Mouse (Mus musculus): ENCODE results near the gene Nf2. TPM values are rescaled to one million over a fixed set of nuclear protein-coding genes. Genes with fewer than 3 reads are reported as not detected.

The Nf2 gene
- 10 to 100 TPM; 48.8 to 48.9 TPM for total RNA-seq (2023)

GRCm38 (mm10) chr11:4849258-4849943, at the start of gene Nf2:
TSS of gene Nf2 (minus strand) at chr11:4849536.

GRCm38 (mm10) chr11:4894848-4895816, 45.8 kb upstream of the Nf2 start, which contains the start of gene Thoc5:
TSS of gene Thoc5 (plus strand) at chr11:4895320.

GRCm38 (mm10) chr11:4873755-4874475, 24.6 kb upstream of the Nf2 start, which contains the start of gene Nipsnap1:
TSS of gene Nipsnap1 (plus strand) at chr11:4873951.

GRCm38 (mm10) chr11:4746733-4747132, 102.6 kb downstream of the Nf2 start, which contains the start of gene Cabp7:
TSS of gene Cabp7 (minus strand) at chr11:4746778.

Other genes starting within 250 kb of the Nf2 start
- gene Gm11032, start 229.5 kb downstream of the Nf2 start, total RNA-seq (2023) = not detected
- gene Ascc2, start 211.8 kb downstream of the Nf2 start, total RNA-seq (2023) = 10 to 100 TPM; 20.7 to 22.8 TPM
- 100 to 1,000 TPM in 1 of 2 experiments, 10 to 100 TPM in 1; 91.6 to 112 TPM for gene Uqcr10, start 145.2 kb downstream of the Nf2 start, total RNA-seq (2023)
- 10 to 100 TPM; 28.9 to 31.0 TPM for gene Zmat5, start 144.9 kb downstream of the Nf2 start, total RNA-seq (2023)
- gene Cabp7, start 102.8 kb downstream of the Nf2 start, total RNA-seq (2023) = not detected
- gene Nipsnap1, start 24.4 kb upstream of the Nf2 start, total RNA-seq (2023) = 10 to 100 TPM; 19.4 to 23.3 TPM
- gene Thoc5, start 45.8 kb upstream of the Nf2 start, total RNA-seq (2023) = 10 to 100 TPM; 45.5 to 47.2 TPM
- under 1 TPM; 0.18 to 0.26 TPM for gene Nefh, start 98.5 kb upstream of the Nf2 start, total RNA-seq (2023)
- 100 to 1,000 TPM; 114 to 126 TPM for gene Ap1b1, start 137.3 kb upstream of the Nf2 start, total RNA-seq (2023)
- gene Rasl10a, start 208.6 kb upstream of the Nf2 start, total RNA-seq (2023) = 1 to 10 TPM; 4.9 to 6.2 TPM
- gene Gas2l1, start 215.8 kb upstream of the Nf2 start, total RNA-seq (2023) = 1 to 10 TPM in 1 of 2 experiments, under 1 TPM in 1; 0.75 to 1.0 TPM
- 1 to 10 TPM; 7.2 to 8.8 TPM for gene Rhbdd3, start 249.4 kb upstream of the Nf2 start, total RNA-seq (2023)
- gene Ewsr1, start 249.7 kb upstream of the Nf2 start, total RNA-seq (2023) = 100 to 1,000 TPM; 589 to 660 TPM